Mouse (Mus musculus) thymus, postnatal 10 days (tissue): ENCODE results near the gene Rpl28.

Experiments
- DNase-seq, 2 experiments: peaks; one replicate each; pipeline ENCODE4 v3.0.0; 2021; ENCODE audit warnings: low spot score in 2 of 2

Gene Rpl28

DNA sequence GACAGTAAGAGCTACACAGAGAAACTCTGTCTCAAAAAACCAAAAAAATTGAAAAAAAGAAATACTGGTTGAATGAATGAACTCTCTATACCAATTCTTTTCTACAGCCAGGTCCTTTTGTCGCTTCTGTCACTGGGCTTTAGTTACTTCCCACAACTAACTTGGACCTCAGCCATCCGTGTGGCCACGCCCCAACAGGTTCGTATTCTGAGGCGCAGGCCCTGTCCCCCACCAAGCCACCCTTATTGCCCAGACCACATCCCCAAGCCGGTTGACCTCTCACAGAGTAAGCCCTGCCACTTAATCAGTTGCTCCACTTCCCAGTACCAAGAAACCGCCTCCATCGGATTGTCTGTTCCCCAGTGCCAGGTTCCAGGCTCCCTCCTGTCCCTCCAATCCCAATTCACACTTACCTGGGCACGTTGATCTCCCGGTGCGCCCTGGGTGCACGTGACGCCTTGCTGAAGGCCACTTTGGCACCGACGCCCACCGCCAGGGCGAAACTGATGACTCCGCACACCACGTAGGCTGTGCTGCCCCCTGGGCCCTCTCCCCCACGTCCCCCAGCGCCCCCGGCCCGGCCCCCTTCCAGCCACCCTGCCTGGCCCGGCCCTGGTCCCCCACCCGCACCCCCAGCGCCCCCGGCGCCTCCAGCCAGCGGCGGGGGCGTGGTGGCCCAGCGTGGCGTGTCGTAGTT, 43.1 kb downstream of the Rpl28 start:
- no peak for DNase-seq

- DNase-seq, result peak; percentile 18 to 49
Observed at GRCm38 (mm10) chr7:4836351-4836792, 43.7 kb downstream of the Rpl28 start.

GRCm38 (mm10) chr7:4837639-4838038, 45.0 kb downstream of the Rpl28 start:
- DNase-seq, result no peak

DNA sequence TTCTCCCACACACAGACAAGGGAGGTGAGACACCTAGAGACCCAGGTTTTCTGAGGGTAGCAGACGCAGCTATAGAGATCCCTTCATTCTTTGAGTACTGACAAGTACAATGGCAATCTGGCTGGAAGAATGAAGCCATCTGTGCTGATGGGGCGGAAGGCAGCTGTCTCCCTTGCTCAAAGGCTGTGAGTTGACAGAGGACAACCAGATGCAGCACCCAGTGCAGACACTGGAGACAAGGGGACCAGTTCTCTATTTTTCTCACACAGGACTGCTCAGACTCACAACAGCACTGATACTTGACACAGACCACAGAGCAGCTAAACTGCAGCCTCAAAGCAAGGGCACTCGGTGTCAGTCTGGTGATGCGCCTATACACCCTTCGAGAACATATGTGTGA, 49.4 kb downstream of the Rpl28 start:
- DNase-seq, result no peak

- DNase-seq, result no peak
Observed at GRCm38 (mm10) chr7:4842634-4843131, 50.0 kb downstream of the Rpl28 start.

- no peak for DNase-seq
Observed at GRCm38 (mm10) chr7:4843604-4844244, 51.0 kb downstream of the Rpl28 start.

DNA sequence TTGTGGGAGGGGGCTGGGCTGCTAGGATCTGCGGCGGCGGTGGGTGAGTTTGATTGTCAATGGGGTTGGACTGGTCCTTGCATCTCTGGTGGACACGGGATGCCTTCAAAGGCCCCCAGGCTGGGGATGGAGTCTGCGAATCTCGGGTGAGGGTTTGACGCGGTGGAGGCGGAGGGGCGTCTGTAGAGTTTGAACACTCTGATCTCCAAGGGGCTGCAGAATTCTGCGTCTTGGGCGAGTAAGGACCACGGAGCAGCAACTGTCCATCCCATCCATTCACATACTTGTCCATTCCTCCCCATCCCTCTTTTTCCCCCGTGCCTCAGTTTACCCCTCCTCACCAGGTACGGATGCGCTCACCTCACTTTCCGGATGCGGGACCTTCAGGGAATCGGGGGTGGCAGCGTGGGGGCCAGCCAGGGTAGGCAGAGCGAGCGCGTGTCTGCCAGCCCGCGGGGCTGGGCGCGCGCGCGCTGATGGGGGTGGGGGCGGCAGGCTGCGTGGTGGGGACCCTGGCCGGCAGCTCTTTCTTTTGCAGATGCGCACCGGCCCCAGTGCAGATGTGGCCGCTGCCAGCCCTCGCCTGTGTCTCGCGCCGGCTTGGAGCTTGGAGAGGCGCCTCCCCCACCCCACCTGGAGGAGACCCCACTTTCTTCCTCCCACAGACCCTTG, 51.7 kb downstream of the Rpl28 start, which contains the start of gene Shisa7:
Shisa7 (minus strand) TSS at position 452 of the 672 bp plus-strand sequence.
- DNase-seq, result no peak
